Mouse (Mus musculus) liver, embryonic 14.5 days (tissue): ENCODE data around the gene Bpgm.
A peak's percentile ranks its signal among the peaks of the same experiment; 100 is the strongest.

ENCODE experiments used
- CTCF ChIP-seq: IDR thresholded peaks from 2 replicates; pipeline ENCODE4 v1.5.1; 2016; ENCODE audit warnings: antibody characterized with exemption, low read depth, control low read depth
- EP300 ChIP-seq: IDR thresholded peaks from 2 replicates; pipeline ENCODE4 v1.6.1; 2016; ENCODE audit warnings: antibody characterized with exemption, low read depth

GRCm38 (mm10) chr6:34473346-34473745 is 2.7 kb upstream of the Bpgm start:
- TF ChIP-seq CTCF (no peak), EP300 (peak; percentile 84)
